Mouse (Mus musculus) common myeloid progenitor, adult 5-6 weeks (primary cell): ENCODE data around the gene Apoh. TPM values are rescaled to one million over a fixed set of nuclear protein-coding genes. Genes with fewer than 3 reads are reported as not detected.

Experiments used
- ATAC-seq: replicated peaks from 2 replicates; pipeline ENCODE4 v1.8.0; 2016; ENCODE audit warnings: low read depth, mild to moderate bottlenecking, moderate TSS enrichment, inconsistent platforms; ENCODE audit not compliant: poor library complexity, severe bottlenecking
- total RNA-seq: library from RNA; stranded (forward); fragments of 200-1000, 187-1606 nt; gene quantifications from 2 replicates; pipeline ENCODE4 v1.2.3, GENCODE M21; 2017

Apoh gene
- total RNA-seq, 1 experiment from 2014 or later: not detected

DNA sequence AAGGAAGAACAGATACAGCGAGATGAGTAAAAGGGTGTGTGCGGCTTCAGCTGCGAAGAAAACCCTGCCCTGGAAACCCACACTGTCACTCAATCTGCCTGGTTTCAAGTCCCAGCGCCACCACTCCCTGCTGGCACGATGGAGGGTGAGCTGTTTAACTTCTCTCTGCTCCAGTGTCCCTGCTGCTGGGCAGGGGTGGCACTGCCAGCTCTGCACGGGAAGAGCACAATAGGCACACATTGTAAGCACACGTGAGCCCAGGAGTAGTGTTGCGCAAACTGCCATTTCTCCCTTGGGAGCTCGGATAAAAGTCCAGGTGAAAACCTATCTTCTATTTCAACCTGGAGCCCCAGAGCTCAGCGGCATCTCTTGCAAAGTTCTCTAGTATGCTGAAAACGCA lies 12.3 kb upstream of the Apoh start:
- no peak for ATAC-seq

DNA sequence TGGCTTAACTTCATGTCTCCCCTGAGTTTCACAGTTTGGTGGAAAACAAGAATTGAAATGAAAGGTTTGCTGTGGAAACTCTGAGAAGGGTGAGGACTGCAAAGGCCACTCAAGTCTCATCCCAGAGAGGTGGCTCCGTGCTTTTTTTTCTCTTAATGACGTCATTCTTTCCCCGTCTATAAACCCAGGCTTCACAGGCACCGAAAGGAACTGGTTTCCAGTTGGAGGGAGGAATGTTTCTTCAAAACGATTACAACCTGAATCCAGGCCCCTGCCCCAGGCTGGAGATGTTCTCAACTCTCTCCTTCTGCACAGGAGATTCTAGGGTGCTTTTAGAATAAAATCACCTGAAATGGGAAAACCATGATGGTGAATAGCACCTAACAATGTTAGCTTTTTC lies 10.1 kb upstream of the Apoh start:
- no peak for ATAC-seq

- no peak for ATAC-seq
These were observed 9.4 kb upstream of the Apoh start for GRCm38 (mm10) chr11:108333583-108334379.

DNA sequence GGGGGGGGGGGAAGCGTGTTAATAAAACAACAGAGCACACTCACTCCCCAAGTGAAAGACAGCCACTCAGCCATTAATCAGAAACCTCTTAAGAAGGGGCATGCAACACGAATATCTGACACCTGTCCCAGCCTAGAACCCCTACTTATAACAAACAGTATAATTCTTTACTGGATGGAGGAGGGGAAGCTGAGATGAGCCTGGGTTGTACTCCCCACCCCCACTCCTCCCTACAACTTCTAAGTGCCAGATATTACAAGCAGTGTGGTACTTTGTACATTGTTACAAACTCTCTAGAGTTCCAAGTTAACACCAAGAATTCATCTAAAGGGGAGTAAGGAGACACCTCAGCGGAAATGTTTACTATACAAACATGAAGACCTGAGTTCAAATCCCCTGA lies 8.5 kb upstream of the Apoh start:
- ATAC-seq: no peak

DNA sequence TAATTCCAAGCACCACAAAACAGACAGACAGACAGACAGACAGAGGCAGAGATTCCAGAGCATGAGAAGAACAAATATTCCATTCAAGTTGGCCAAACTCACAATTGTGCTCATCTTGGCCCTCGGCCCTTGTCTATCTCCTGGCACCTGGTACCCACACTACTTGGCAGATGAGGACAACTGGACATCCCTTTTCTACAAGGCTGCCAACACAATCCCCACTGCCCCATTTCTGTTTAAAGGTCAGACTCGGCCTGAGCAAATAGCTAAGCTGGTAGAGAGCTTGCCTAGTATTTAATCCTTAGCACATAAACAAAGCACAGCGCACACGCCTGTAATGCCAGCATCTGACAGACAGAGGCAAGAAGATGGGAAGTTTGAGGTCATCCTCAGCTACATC lies 7.6 kb upstream of the Apoh start:
- no peak for ATAC-seq

DNA sequence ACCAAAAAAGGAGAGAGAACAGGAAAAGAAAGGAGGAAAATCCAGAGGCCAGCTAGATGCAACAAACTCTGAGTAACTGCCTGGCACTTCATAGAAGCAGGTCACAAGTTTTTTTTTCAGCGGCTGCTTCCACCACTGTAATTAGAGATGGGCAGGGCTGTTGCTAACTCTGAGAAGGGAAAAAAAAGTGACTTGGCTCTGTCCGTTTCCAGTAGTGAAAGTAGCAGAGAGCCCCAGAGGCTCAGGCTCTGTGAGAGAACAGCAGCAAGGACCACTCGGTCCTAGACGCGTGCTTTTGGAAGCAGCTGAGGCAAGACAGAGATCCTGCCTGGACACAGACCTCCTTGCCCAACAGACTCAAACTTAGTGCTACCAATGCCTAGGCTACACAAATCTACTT lies 6.7 kb upstream of the Apoh start:
- no peak for ATAC-seq

DNA sequence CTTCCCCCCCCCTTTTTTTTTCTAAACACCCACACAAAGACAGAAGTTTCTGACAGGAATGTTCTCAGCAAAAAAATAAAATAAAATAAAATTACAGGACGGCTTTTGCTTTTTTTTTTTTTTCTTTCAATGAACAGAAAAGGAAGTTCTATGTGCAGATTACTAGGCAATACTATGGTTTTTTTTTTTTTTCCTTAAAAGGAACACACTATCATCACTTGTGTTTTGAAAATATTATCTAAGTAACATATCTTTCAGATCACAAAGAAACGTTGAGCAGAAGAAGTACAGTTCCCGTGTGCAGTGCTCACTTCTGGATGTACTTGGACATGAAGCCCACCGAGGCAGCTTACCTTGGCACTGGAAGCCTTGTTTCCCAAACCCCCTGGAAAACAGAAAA lies 2.9 kb upstream of the Apoh start:
- no peak for ATAC-seq

DNA sequence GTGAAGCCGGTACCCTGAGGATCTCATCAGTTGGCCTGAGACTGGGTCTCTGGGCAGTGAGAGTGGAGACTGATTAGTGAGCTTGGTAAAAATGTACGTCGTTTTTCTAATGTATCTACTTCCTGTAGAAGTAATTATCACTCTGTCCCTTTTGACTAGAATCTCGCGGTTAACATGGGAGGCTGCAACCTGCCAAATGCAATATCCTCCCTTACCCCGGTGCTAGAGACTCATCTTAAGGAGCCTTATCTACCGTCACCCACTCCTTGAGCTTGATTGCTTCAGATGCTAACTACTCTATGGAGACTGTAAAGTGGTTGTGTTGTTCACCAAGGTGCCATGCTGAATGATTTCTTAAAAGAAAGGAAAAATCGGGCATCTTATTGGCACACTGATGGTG lies 1.4 kb upstream of the Apoh start:
- ATAC-seq: no peak

DNA sequence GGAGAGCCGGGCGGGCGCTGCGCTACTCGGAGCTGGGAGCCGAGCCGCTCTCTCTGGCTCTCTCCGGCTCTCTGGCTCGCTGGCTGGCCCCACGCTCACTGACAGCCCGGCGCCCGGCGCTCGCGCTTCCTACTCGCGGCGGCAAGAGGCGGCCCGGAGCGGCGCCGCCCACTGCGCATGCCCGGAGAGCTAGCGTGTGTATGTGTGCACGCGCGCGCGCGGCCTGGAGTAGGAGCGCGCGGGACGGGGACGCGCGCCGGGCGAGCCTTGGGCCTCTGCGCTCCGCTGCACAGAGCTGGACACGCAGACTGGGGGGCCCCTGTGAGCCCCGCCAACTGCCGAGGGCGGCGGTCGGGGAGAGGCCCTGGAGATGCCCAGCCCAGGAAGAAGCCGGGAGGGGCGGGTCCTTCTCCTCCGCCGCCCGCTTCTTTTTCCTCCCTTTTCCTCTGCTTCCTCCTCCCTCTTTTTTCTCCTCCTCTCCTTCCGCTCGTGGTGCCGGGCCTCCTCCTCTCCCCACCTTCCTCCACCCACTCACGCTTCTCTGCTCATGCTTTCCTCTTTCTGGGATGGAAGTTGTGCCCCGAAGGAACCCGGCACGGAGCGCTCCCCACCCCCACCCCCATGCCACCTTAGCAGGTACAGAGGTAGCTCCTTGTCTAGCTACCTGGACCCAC lies 772 bp downstream of the Apoh start, which contains the start of gene Prkca:
TSS of gene Prkca (minus strand) at position 140 of the 674 bp plus-strand sequence.
- peak; percentile 75 for ATAC-seq

- ATAC-seq: no peak
These were observed 1.6 kb downstream of the Apoh start for GRCm38 (mm10) chr11:108344759-108345158.

GRCm38 (mm10) chr11:108345321-108345720 lies 2.2 kb downstream of the Apoh start:
- ATAC-seq: no peak

DNA sequence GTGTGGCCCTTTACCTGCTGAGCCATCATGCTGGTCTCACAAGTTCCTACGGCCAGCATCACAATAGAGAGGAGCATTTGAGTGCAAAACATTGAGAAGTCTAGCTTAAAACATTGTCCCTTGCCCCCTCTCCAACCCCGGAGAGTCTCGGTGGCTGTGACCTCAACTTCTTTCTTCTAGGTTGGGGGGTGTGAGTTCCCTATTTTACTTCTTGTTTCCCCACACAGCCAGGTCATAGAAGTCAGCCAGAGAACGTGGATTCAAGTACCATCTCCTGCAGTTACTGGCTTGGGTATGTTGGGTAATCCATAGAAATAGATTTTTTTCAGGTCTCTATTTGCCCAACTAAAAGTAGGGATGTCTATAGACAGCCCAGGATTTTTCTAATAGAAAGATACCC lies 7.6 kb downstream of the Apoh start:
- ATAC-seq: peak; percentile 90

DNA sequence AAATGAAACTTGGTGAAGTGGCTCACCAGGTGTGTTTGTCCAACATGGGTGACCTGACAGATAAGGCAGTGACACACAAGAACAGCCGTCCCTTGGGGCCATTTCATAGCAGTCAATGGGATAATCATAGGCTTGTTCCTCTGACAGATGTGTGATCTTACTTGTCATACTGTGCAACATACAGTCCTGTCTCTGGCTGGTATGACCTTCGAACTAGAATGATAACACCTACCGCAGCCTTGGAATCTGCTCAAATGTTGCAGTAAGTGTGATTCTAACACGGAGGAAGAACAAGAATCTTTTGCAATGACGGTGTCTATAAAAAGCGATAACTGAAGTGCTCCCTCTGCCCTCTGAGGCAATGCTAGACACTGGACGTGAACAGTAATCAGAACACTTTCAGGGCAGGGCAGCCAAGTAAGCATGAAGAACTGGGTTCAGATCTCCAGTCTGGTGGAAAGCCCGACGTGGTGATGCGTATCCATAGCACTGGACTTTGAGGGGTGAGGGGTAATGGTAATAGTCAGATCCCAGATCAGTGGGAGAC lies 9.8 kb downstream of the Apoh start:
- ATAC-seq: no peak

DNA sequence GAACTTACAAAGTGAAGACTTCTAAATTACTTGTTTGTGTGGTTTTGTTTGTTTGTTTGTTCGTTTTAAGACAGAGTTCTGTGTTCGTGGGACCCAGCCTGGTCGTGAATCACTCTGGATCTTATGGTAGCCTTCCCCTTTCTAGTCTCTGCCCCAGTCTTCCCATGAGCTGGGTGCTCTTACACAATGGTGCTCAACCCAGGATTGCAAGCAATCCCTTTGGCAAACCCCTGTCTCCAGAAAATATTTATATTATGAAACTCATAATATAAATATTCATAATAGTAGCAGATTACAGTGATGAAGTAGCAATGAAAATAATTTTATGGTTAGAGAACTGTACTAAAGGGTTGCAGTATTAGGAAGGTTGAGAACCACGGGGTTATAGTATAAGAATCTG lies 12.9 kb downstream of the Apoh start:
- ATAC-seq: no peak

GRCm38 (mm10) chr11:108358911-108359310 lies 15.8 kb downstream of the Apoh start:
- ATAC-seq: no peak

DNA sequence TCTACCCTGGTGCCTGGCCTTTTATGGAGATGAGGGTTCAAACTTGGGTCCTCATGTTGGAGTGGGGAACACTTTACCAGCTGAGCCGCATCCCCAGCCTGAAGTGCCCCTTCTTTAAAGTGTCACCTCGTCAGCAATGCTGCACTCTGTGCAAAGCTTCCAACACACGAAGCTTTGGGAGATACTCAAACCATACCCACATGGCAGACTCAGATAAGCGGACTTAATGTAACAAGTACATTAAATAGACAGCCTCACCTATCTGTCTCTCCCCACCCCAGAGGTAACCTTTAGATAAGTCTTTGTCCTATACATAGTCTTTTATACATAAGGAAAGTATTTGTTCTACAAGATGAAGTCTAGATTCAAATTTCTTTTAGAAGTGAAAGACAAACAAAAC lies 17.8 kb downstream of the Apoh start:
- no peak for ATAC-seq

DNA sequence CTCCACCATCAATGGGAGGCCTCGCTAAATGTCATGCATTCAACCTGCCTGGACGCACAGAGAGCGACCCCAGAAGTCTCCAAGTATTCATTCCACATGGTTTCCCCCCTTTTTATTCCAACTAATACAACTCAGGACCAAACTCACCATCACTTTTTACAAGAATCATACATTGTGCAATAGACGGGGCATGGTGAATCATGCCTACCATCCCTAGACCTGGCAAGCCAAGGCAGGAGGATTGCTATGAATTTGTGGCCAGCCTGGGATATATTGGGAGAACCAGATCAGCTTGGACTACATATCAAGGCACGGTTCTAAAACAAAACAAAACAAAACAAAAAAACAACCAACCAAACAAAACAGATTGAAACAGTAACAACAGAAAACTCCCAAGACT lies 19.8 kb downstream of the Apoh start:
- no peak for ATAC-seq

- ATAC-seq: no peak
These were observed 20.8 kb downstream of the Apoh start for GRCm38 (mm10) chr11:108363991-108364390.

DNA sequence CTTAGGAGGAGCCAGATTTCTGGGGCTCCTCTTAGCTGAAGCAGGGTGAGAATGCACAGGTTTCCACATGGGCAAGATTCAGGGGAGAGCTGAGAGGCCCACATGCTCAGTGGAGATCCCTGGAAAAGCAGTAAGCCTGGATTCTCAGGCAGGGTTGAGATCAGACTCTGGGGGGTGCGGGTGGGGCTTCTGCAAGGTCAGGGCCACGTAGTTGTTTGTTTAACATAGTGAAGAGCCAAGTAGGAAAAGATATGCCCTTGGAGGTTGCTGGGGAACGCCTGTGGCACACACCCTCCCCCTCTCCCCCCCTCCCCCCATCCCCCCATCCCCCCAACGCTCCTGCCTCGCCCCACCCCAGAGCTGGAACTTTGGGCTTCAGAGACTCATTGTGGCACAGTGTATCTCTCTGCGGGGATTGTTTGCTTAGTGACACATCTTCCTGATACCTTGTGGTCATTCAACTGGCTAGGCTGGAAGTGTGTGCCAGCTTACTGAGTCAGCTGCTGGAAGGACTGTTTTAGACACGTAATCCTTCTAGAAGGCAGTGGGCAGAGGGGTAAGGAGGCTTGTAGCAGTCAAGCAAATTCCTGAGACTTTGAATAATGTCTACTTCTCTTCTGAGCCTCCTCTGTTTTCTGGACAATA lies 21.9 kb downstream of the Apoh start:
- ATAC-seq: no peak

- ATAC-seq: no peak
These were observed 22.4 kb downstream of the Apoh start for GRCm38 (mm10) chr11:108365600-108365999.

- ATAC-seq: peak; percentile 82
These were observed 23.9 kb downstream of the Apoh start for GRCm38 (mm10) chr11:108367046-108367445.
